Mouse (Mus musculus): Measurements from ENCODE around the gene Nfkb1.

Nfkb1 gene

GRCm38 (mm10) chr3:135586060-135586459, 105.3 kb downstream of the Nfkb1 start:
- DNase-seq (ENCODE audit: low spot score), result no peak

GRCm38 (mm10) chr3:135585482-135585881, 105.9 kb downstream of the Nfkb1 start:
- DNase-seq (ENCODE audit: low spot score), result peak; percentile 43

- DNase-seq (ENCODE audit: low spot score), result no peak
Measured at GRCm38 (mm10) chr3:135582246-135582645, 109.1 kb downstream of the Nfkb1 start.

- DNase-seq (ENCODE audit: low spot score), result no peak
Measured at GRCm38 (mm10) chr3:135581606-135582117, 109.7 kb downstream of the Nfkb1 start.

- DNase-seq (ENCODE audit: low spot score), result no peak
Measured at GRCm38 (mm10) chr3:135580439-135581275, 110.7 kb downstream of the Nfkb1 start.

DNA sequence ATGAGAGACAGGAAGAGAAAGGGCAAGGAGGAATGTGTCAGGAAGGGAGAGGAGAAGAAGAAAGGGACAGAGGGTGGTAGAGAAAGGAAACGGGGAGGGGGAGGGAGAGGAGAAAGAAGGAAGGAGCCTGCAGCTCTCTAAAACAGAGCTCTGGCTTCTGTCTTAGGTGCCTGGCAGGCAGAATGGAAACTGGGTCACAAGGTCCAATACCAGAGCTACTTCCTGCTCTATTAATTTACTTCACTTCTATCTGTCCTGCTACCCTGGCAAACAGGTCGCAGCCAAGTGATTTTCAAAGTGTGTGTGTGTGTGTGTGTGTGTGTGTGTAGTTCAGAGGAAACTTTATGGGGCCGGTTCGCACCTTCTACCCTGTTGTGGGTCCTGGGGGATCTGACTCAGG, 112.2 kb downstream of the Nfkb1 start:
- no peak for DNase-seq (ENCODE audit: low spot score)

DNA sequence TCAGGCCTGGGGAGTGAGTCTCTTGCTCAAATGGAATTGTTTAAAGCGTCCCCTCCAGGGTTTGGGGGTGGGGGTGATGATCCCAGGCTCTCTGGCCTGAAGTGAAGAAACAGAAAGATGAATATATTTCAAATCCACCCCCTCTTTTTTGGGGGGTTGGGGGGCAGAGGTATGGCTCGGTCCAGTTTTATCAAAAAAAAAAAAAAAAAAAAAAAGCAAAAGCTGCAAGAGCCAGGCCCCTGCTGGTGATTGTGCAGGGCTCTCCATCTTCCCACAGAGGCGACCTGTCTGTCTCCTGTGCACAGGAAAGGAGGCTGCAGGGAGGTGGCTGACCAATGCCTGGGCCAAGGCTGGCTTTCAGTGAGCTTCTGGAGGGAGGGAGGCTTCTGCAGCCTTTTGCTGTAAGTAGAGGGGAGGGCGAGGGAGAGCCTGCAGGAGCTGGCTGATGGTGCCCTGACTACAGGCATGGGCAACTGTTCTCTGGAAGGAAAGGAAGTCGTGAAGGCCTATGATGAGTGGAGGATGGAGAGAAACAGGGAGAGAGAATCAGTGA, 112.7 kb downstream of the Nfkb1 start:
- no peak for DNase-seq (ENCODE audit: low spot score)

- DNase-seq (ENCODE audit: low spot score), result no peak
Measured at GRCm38 (mm10) chr3:135575126-135575525, 116.2 kb downstream of the Nfkb1 start.

- DNase-seq (ENCODE audit: low spot score), result no peak
Measured at GRCm38 (mm10) chr3:135573051-135573450, 118.3 kb downstream of the Nfkb1 start.

DNA sequence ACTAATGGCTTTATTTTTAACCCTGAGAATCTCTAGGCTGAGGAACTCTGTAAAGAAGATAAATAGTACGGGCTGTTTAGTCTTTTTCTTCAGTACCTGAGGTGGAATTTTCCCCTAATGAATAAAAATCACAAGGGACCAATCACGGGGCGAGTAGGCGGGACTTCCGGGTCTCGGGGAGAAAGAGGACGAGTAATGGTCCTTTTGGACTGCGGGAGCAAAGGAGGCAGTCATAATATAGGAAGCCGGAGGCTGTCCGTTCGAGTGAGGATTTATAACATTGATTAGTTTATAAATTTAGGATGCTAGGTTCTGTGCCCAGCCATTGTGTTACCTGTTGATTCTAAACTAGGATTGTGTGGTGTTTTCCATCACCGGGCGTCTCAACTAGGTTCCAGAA, 119.8 kb downstream of the Nfkb1 start:
- DNase-seq (ENCODE audit: low spot score), result no peak

DNA sequence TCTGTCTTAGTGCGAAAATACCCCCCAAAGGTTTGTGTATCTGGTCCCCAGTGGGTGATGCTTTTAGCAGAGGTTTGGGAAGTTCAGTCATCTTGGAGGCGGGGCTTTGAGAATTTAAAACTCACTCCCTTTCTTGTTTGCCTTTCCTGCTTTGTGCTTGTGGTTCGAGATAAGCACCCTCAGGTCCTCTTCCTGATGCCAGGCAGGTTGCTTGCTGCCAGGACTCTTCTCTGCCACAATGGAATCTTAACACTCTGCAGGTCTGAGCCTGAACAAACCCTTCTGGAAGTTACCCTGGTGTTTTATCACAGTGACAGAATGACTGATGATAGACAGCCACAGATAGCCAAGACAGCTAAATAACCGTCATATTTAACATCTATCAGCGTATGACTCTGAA, 122.7 kb downstream of the Nfkb1 start:
- no peak for DNase-seq (ENCODE audit: low spot score)

DNA sequence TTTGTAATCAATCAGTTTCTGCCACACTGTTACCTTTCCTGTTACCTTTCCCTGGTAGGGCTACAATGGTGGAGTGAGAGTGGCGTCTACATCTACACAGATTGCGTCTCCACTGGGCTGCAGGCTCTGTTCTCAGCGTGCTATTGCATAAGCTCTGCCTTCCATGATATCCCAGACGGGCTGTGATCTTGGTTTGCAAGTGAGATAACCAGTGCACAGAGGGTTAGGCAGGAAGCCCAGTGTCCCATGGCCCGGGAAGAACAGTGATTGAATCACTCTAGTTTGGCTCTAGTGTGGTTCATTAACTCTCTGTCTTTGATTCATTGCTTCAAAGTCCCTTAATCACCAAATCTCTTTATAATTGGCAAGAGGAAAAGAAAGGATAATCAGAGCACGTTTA, 123.5 kb downstream of the Nfkb1 start:
- no peak for DNase-seq (ENCODE audit: low spot score)

DNA sequence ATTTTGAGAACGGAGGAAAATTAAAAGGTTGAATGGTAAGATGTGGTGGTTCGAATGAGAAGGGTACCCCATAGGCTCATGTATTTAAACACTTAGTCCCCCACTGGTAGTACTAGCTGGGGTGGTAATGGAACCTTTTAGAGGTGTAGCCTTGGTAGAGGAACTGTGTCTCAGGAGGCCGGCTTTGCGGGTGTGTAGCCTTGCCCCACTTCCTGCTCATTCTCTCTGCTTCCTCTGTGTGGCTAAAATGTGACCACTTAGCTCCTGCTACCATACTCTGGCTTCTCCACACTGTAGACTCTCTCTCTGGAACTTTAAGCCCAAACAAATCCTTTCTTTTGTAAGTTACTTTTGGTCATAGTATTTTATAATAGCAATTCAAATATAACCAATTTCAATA, 126.0 kb downstream of the Nfkb1 start:
- no peak for DNase-seq (ENCODE audit: low spot score)

DNA sequence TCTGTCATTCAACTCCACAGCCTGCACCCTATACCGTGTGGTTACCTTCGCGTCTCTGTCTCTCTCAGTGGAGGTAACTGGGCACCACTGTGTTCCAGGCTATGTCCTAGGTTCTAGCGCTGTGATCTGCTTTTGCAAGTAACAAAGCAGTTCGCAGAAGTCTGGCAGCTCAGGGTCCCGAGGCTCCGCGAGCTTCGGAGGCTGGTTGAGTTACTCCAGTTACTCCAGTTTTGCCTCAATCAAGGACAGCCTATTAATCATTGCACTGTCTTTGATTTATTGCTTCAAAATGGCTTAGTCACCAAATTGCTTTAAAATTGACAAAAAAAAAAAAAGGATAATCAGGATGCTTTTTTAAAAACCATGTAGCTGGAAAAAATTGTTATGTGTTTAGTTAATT, 126.6 kb downstream of the Nfkb1 start:
- no peak for DNase-seq (ENCODE audit: low spot score)

- DNase-seq (ENCODE audit: low spot score), result no peak
Measured at GRCm38 (mm10) chr3:135563163-135563689, 128.1 kb downstream of the Nfkb1 start.

DNA sequence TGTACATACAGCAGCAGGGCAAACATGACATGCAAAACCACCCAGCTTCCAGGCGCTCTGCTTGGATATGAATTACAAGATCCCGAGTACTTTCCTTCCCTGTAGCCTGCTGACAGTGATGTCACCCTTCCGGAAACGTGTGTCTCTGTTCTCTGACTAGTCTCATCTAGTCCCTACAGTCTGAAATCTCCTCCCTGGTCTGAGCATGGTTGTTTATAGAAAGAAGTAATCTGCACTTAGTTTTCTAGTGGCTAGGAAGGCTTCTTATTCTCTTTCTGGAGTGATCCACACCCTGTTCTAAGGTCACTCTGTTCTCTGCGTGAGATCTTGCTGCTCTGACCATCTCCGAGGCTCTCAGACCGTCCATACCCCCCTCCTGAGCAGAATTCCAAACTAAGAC, 129.3 kb downstream of the Nfkb1 start:
- DNase-seq (ENCODE audit: low spot score), result no peak

GRCm38 (mm10) chr3:135556851-135557662, 134.3 kb downstream of the Nfkb1 start:
- no peak for DNase-seq (ENCODE audit: low spot score)

GRCm38 (mm10) chr3:135556052-135556587, 135.2 kb downstream of the Nfkb1 start:
- DNase-seq (ENCODE audit: low spot score), result no peak

DNA sequence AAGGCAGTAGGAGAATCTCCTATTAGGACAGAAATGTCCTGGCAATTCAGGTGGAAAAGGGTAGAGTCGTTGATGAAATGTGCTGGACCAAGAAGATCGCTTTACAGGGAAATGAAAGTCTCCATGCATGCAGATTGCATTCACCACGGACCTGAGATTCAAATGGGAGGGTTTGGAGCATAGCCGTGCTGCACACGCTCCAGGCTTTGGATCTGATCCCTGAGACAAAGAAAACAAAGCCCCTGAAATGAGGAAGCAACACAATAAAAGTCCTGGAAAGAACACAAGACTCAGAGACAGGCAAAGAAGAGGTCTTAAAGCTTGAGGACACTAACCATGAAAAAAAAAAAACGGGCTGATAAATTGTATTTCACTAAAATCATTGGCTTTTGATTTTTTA, 136.2 kb downstream of the Nfkb1 start:
- no peak for DNase-seq (ENCODE audit: low spot score)

DNA sequence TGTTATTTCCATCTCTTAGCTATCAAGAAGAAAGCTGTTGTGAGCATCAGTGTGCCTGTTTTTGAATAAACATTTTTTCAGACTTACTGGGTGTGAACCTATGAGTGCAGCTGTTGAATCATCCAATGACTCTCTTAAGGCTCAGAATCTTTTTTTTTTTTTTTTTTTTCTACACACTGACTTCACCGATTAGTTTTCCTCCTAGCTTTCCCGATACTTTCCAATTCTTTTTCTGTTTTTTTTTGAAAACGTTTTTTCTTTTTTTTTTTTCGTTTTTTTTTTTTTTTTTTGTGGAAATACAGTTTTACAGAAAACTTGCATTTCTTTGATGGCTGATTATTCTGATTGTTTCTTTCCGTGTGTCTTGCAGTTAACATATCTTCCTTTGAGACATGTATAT, 138.5 kb downstream of the Nfkb1 start:
- no peak for DNase-seq (ENCODE audit: low spot score)

- no peak for DNase-seq (ENCODE audit: low spot score)
Measured at GRCm38 (mm10) chr3:135547298-135547697, 144.0 kb downstream of the Nfkb1 start.

DNA sequence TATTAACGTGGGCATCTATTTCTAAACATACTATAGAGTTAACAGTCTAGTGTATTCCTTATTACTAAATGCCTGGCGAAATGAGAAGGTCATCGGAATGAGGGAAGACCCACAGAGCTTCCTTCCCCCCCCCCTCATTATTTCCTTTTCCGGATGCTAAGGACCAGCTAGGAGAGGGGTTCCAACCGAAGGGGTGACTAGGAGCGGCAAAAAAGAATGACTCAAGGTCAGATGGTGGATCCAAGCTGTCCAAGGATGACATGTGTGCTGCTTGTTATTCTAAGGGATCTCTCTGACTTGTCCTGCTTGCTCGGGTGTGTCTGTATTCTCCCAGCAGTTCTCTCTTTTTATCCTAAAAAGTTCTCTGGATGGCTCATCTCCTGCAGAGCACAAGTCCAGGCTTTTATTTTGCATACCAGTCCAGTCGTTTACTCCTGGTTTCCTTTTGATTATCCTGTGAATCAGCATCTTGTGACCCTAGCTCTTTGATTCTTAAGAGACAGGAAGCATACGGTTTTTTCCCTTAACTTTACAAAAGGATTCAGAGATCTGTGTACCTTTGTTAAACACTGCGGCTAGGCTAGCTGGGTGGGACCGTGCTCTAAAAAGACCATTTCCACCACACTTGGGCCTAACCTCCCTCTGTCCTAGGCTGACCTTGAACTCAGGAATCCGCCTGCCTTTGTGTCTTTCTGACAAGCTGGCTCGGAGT, 145.0 kb downstream of the Nfkb1 start:
- DNase-seq (ENCODE audit: low spot score), result no peak

All from c-Kit-positive CD71-positive TER-119-positive erythroid progenitor cells, embryonic 14.5 days (primary cell).